Mouse (Mus musculus): Measurements from ENCODE around the gene Trim65. TPM values are rescaled to one million over a fixed set of nuclear protein-coding genes. Genes with fewer than 3 reads are reported as not detected.

The Trim65 gene
- total RNA-seq, 2 experiments from 2014 or later = 9.3 to 11.7 TPM

Other genes with a start within 250 kb of the Trim65 start
- under 1 TPM in 1 of 2 experiments, not detected in 1; 0.26 TPM for gene Smim5, start 231.2 kb downstream of the Trim65 start, total RNA-seq (2021)
- not detected for gene Smim6, start 219.1 kb downstream of the Trim65 start, total RNA-seq (2021)
- 10 to 100 TPM; 40.8 to 42.5 TPM for gene Sap30bp, start 197.8 kb downstream of the Trim65 start, total RNA-seq (2021)
- gene Recql5, start 197.7 kb downstream of the Trim65 start, total RNA-seq (2021) = 10 to 100 TPM; 20.5 to 24.8 TPM
- gene Itgb4, start 156.4 kb downstream of the Trim65 start, total RNA-seq (2021) = 1 to 10 TPM; 2.3 to 3.1 TPM
- gene Galk1, start 118.4 kb downstream of the Trim65 start, total RNA-seq (2021) = 10 to 100 TPM; 40.7 to 50.3 TPM
- gene H3f3b, start 103.2 kb downstream of the Trim65 start, total RNA-seq (2021) = 100 to 1,000 TPM; 347 to 353 TPM
- 10 to 100 TPM; 18.3 to 20.2 TPM for gene Unk, start 100.8 kb downstream of the Trim65 start, total RNA-seq (2021)
- gene Unc13d, start 53.2 kb downstream of the Trim65 start, total RNA-seq (2021) = under 1 TPM; 0.49 to 0.66 TPM
- 100 to 1,000 TPM; 157 to 178 TPM for gene Wbp2, start 44.1 kb downstream of the Trim65 start, total RNA-seq (2021)
- 10 to 100 TPM; 14.7 to 23.0 TPM for gene Trim47, start 3.9 kb downstream of the Trim65 start, total RNA-seq (2021)
- gene Mrpl38, start 7.7 kb upstream of the Trim65 start, total RNA-seq (2021) = 100 to 1,000 TPM in 1 of 2 experiments, 10 to 100 TPM in 1; 95.9 to 107 TPM
- 10 to 100 TPM; 38.4 to 41.6 TPM for gene Fbf1, start 37.0 kb upstream of the Trim65 start, total RNA-seq (2021)
- 10 to 100 TPM; 20.0 to 28.5 TPM for gene Ten1, start 67.7 kb upstream of the Trim65 start, total RNA-seq (2021)
- gene Acox1, start 67.9 kb upstream of the Trim65 start, total RNA-seq (2021) = 100 to 1,000 TPM; 170 to 228 TPM
- gene Evpl, start 106.9 kb upstream of the Trim65 start, total RNA-seq (2021) = under 1 TPM; 0.70 to 0.82 TPM
- 10 to 100 TPM; 77.4 to 81.8 TPM for gene Srp68, start 143.1 kb upstream of the Trim65 start, total RNA-seq (2021)
- gene Galr2, start 149.8 kb upstream of the Trim65 start, total RNA-seq (2021) = not detected
- gene Exoc7, start 176.1 kb upstream of the Trim65 start, total RNA-seq (2021) = 10 to 100 TPM; 57.6 to 68.8 TPM
- under 1 TPM in 1 of 2 experiments, not detected in 1; 0.10 TPM for gene Foxj1, start 204.3 kb upstream of the Trim65 start, total RNA-seq (2021)